Mouse (Mus musculus) stomach, postnatal 0 days (tissue): ENCODE data around the gene Acvr1b.

Source experiments
- CTCF ChIP-seq: IDR thresholded peaks from 2 replicates; pipeline ENCODE4 v1.5.1; 2016; ENCODE audit warnings: antibody characterized with exemption, low read depth, mild to moderate bottlenecking, moderate library complexity
- EP300 ChIP-seq: optimal IDR thresholded peaks from 2 replicates; pipeline ENCODE3; 2016; ENCODE audit warnings: antibody characterized with exemption

GRCm38 (mm10) chr15:101167553-101167952 is 6.3 kb upstream of the Acvr1b start:
- TF ChIP-seq CTCF = no peak
- TF ChIP-seq EP300 = no peak
